Mouse (Mus musculus) limb, embryonic 12.5 days (tissue): ENCODE results near the gene Adamtsl3. TPM values are rescaled to one million over a fixed set of nuclear protein-coding genes. Genes with fewer than 3 reads are reported as not detected.

Experiments used
- ATAC-seq: fragments of 200-750 bp; cut with Nextera tagmentation; 2 replicates; pipeline ENCODE4 v1.8.0; 2017; ENCODE audit warnings: low read depth, moderate TSS enrichment; ENCODE audit not compliant: insufficient number of reproducible peaks, insufficient read depth, low FRiP score, low TSS enrichment
- H3K27ac ChIP-seq: fragments of 300-500 bp; sonication (generic); 2 replicates; pipeline ENCODE4 v1.5.1; 2016; ENCODE audit warnings: mild to moderate bottlenecking, moderate library complexity
- H3K27me3 ChIP-seq: fragments of 300-500 bp; sonication (generic); 2 replicates; pipeline ENCODE4 v1.6.1; 2016; ENCODE audit warnings: mild to moderate bottlenecking, moderate library complexity
- H3K36me3 ChIP-seq: fragments of 300-500 bp; sonication (generic); 2 replicates; pipeline ENCODE4 v1.6.1; 2016; ENCODE audit warnings: mild to moderate bottlenecking, moderate library complexity
- H3K4me1 ChIP-seq: fragments of 300-500 bp; sonication (generic); replicated peaks from 2 replicates; pipeline ENCODE4 v1.6.1; 2016
- H3K4me2 ChIP-seq: fragments of 300-500 bp; sonication (generic); 2 replicates; pipeline ENCODE4 v1.6.1; 2016; ENCODE audit warnings: mild to moderate bottlenecking, moderate library complexity
- H3K4me3 ChIP-seq: fragments of 300-500 bp; sonication (generic); replicated peaks from 2 replicates; pipeline ENCODE4 v1.5.1; 2016; ENCODE audit warnings: mild to moderate bottlenecking
- H3K9ac ChIP-seq: fragments of 300-500 bp; sonication (generic); replicated peaks from 2 replicates; pipeline ENCODE4 v1.6.1; 2016; ENCODE audit warnings: mild to moderate bottlenecking, moderate library complexity
- H3K9me3 ChIP-seq: fragments of 300-500 bp; sonication (generic); 2 replicates; pipeline ENCODE4 v1.6.1; 2016; ENCODE audit warnings: mild to moderate bottlenecking, moderate library complexity
- WGBS: fragments of 180-500 bp; shearing (Covaris S2); methylation state at CpG from one replicate; pipeline ENCODE4 v1.1.7; 2016; 5-methylcytosine and 5-hydroxymethylcytosine counted together
- polyA plus RNA-seq: library from polyadenylated mRNA; unstranded; fragments of >200 nt; fragmentation: Nextera tagmentation; extraction: Ambion mirVana; gene quantifications from 2 replicates; pipeline ENCODE4 v1.2.1, GENCODE M21; 2016

Adamtsl3 gene
- polyA plus RNA-seq: 3.9 and 5.5 TPM in 2 replicates

GRCm38 (mm10) chr7:82335211-82336121 is at the start of gene Adamtsl3:
Gene Adamtsl3, plus strand, starts transcription at chr7:82335694.
- ATAC-seq: no peak; the same call in none of the 2 replicates
- Histone ChIP-seq H3K27ac (peak within 1 kb of the TSS; percentile 69), H3K27me3 (peaks cover 62% of the 10 kb centered on the region), H3K36me3 (no peaks in the 10 kb centered on the region), H3K4me3 (peak within 1 kb of the TSS; percentile 57), H3K9me3 (no peaks in the 10 kb centered on the region), H3K4me2 (peak within 1 kb of the TSS; percentile 86), H3K9ac (peak within 1 kb of the TSS; percentile 58), H3K4me1 (peaks cover 22% of the 10 kb centered on the region)
- WGBS: under 1% methylated on average over 89 of the region's 95 CpGs

- H3K4me1 ChIP-seq: no peaks in the 10 kb centered on the region; the same call in 1 of the 2 replicates
- no peak overlapping the region for H3K4me3 ChIP-seq
- no peak overlapping the region for H3K9ac ChIP-seq
- 94% methylated on average over 2 of the region's 2 CpGs for WGBS
- no peaks in the 10 kb centered on the region for H3K36me3 ChIP-seq
- H3K4me2 ChIP-seq: no peak overlapping the region
- H3K9me3 ChIP-seq: peaks cover 6% of the 10 kb centered on the region; the same call in 1 of the 2 replicates
- no peaks in the 10 kb centered on the region for H3K27me3 ChIP-seq
- no peak for ATAC-seq
- H3K27ac ChIP-seq: no peak overlapping the region
These were observed 48.3 kb upstream of the Adamtsl3 start for GRCm38 (mm10) chr7:82287242-82287641.

GRCm38 (mm10) chr7:82293441-82293840 is 42.1 kb upstream of the Adamtsl3 start:
- Histone ChIP-seq H3K4me1 (peaks cover 33% of the 10 kb centered on the region), H3K36me3 (no peaks in the 10 kb centered on the region), H3K27ac (no peak overlapping the region), H3K4me2 (no peak overlapping the region), H3K9me3 (no peaks in the 10 kb centered on the region), H3K4me3 (no peak overlapping the region), H3K9ac (no peak overlapping the region), H3K27me3 (no peaks in the 10 kb centered on the region)
- WGBS: 81% methylated on average over 7 of the region's 7 CpGs
- ATAC-seq: no peak

GRCm38 (mm10) chr7:82294083-82294482 is 41.4 kb upstream of the Adamtsl3 start:
- no peak overlapping the region for H3K27ac ChIP-seq
- no peaks in the 10 kb centered on the region for H3K9me3 ChIP-seq
- no peaks in the 10 kb centered on the region for H3K36me3 ChIP-seq
- H3K4me3 ChIP-seq: no peak overlapping the region
- WGBS: 61% methylated on average over 10 of the region's 10 CpGs
- no peaks in the 10 kb centered on the region for H3K27me3 ChIP-seq
- 0 out of 2 replicates have a peak overlapping the region, but pooled peaks have one; percentile 8 for H3K4me2 ChIP-seq
- H3K4me1 ChIP-seq: peaks cover 33% of the 10 kb centered on the region
- H3K9ac ChIP-seq: no peak overlapping the region
- ATAC-seq: no peak

- Histone ChIP-seq H3K4me1 (peaks cover 33% of the 10 kb centered on the region), H3K4me2 (no peak overlapping the region), H3K4me3 (no peak overlapping the region), H3K27me3 (no peaks in the 10 kb centered on the region), H3K27ac (0 out of 2 replicates have a peak overlapping the region, but pooled peaks have one; percentile 45), H3K9me3 (no peaks in the 10 kb centered on the region), H3K36me3 (no peaks in the 10 kb centered on the region), H3K9ac (no peak overlapping the region)
- ATAC-seq: no peak
- WGBS: 62% methylated on average over 2 of the region's 2 CpGs
These were observed 40.9 kb upstream of the Adamtsl3 start for GRCm38 (mm10) chr7:82294611-82295010.

- Histone ChIP-seq H3K9me3 (no peaks in the 10 kb centered on the region), H3K9ac (no peak overlapping the region), H3K4me1 (no peaks in the 10 kb centered on the region), H3K27me3 (no peaks in the 10 kb centered on the region; the same call in 1 of the 2 replicates), H3K4me2 (no peak overlapping the region), H3K27ac (no peak overlapping the region), H3K36me3 (no peaks in the 10 kb centered on the region), H3K4me3 (no peak overlapping the region)
- WGBS: 72% methylated on average over 4 of the region's 4 CpGs
- no peak for ATAC-seq
These were observed 27.1 kb upstream of the Adamtsl3 start for GRCm38 (mm10) chr7:82308398-82308797.

- peaks cover 13% of the 10 kb centered on the region for H3K4me1 ChIP-seq
- H3K27ac ChIP-seq: no peak overlapping the region
- H3K36me3 ChIP-seq: no peaks in the 10 kb centered on the region
- no peaks in the 10 kb centered on the region for H3K9me3 ChIP-seq
- H3K4me2 ChIP-seq: no peak overlapping the region
- no peaks in the 10 kb centered on the region for H3K27me3 ChIP-seq
- ATAC-seq: no peak
- 70% methylated on average over 12 of the region's 12 CpGs for WGBS
- no peak overlapping the region for H3K4me3 ChIP-seq
- H3K9ac ChIP-seq: no peak overlapping the region
These were observed 17.0 kb upstream of the Adamtsl3 start for GRCm38 (mm10) chr7:82318515-82318914.

GRCm38 (mm10) chr7:82326616-82327015 is 8.9 kb upstream of the Adamtsl3 start:
- H3K27ac ChIP-seq: no peak overlapping the region
- no peaks in the 10 kb centered on the region for H3K9me3 ChIP-seq
- WGBS: 64% methylated on average over 1 of the region's 1 CpGs
- ATAC-seq: no peak
- H3K4me3 ChIP-seq: no peak overlapping the region
- H3K4me1 ChIP-seq: no peaks in the 10 kb centered on the region
- no peaks in the 10 kb centered on the region for H3K36me3 ChIP-seq
- H3K9ac ChIP-seq: no peak overlapping the region
- H3K27me3 ChIP-seq: no peaks in the 10 kb centered on the region; the same call in none of the 2 replicates
- H3K4me2 ChIP-seq: no peak overlapping the region

GRCm38 (mm10) chr7:82327201-82327600 is 8.3 kb upstream of the Adamtsl3 start:
- ATAC-seq: no peak
- WGBS: 33% methylated on average over 4 of the region's 4 CpGs

GRCm38 (mm10) chr7:82327881-82328280 is 7.6 kb upstream of the Adamtsl3 start:
- no peak overlapping the region for H3K4me2 ChIP-seq
- H3K27ac ChIP-seq: no peak overlapping the region
- 68% methylated on average over 5 of the region's 5 CpGs for WGBS
- no peak overlapping the region for H3K4me3 ChIP-seq
- no peaks in the 10 kb centered on the region; the same call in none of the 2 replicates for H3K27me3 ChIP-seq
- no peaks in the 10 kb centered on the region for H3K36me3 ChIP-seq
- H3K4me1 ChIP-seq: 0 out of 2 replicates have a peak, but pooled peaks cover 4% of the 10 kb centered on the region
- H3K9ac ChIP-seq: no peak overlapping the region
- no peak for ATAC-seq
- no peaks in the 10 kb centered on the region for H3K9me3 ChIP-seq

More at GRCm38 (mm10) chr7:82327201-82327600, 8.3 kb upstream of the Adamtsl3 start:
- H3K27me3 ChIP-seq: no peaks in the 10 kb centered on the region; the same call in none of the 2 replicates
- H3K36me3 ChIP-seq: no peaks in the 10 kb centered on the region
- no peak overlapping the region for H3K9ac ChIP-seq
- H3K4me2 ChIP-seq: no peak overlapping the region
- no peaks in the 10 kb centered on the region for H3K9me3 ChIP-seq
- no peaks in the 10 kb centered on the region for H3K4me1 ChIP-seq
- no peak overlapping the region for H3K27ac ChIP-seq
- no peak overlapping the region for H3K4me3 ChIP-seq

- 66% methylated on average over 4 of the region's 4 CpGs for WGBS
- no peak overlapping the region for H3K4me2 ChIP-seq
- H3K27ac ChIP-seq: no peak overlapping the region
- H3K27me3 ChIP-seq: peaks cover 18% of the 10 kb centered on the region
- ATAC-seq: no peak
- H3K9ac ChIP-seq: no peak overlapping the region
- no peaks in the 10 kb centered on the region for H3K36me3 ChIP-seq
- 0 out of 2 replicates have a peak, but pooled peaks cover 4% of the 10 kb centered on the region for H3K4me1 ChIP-seq
- H3K4me3 ChIP-seq: no peak overlapping the region
- no peaks in the 10 kb centered on the region for H3K9me3 ChIP-seq
These were observed 5.7 kb upstream of the Adamtsl3 start for GRCm38 (mm10) chr7:82329831-82330230.
